Mouse (Mus musculus) spleen, postnatal 4 days (tissue): Measurements from ENCODE around the gene Gm8653.
"Not testable (repeated sequence)": the region's sequence is repeated elsewhere in the genome, so short reads cannot be mapped to it uniquely, and the experiment has no call there.

Experiments used
- DNase-seq, 2 experiments: peaks; one replicate each; pipeline ENCODE4 v3.0.0; 2022; ENCODE audit warnings: low spot score in 2 of 2

Gm8653 gene

GRCm38 (mm10) chr7:22201164-22201563 is at the start of gene Gm8653:
TSS of gene Gm8653 (minus strand) at chr7:22201264.
- DNase-seq, result not testable (repeated sequence)

GRCm38 (mm10) chr7:22229384-22229783 is 28.3 kb upstream of the Gm8653 start, which contains the start of gene Gm8453:
TSS of gene Gm8453 (minus strand) at chr7:22229484.
- DNase-seq, result not testable (repeated sequence)

- not testable (repeated sequence) for DNase-seq
Measured at GRCm38 (mm10) chr7:22189077-22189476, 12.0 kb downstream of the Gm8653 start, which contains the start of gene Vmn1r143. TSS of gene Vmn1r143 (plus strand) at chr7:22189377.

GRCm38 (mm10) chr7:22163935-22164334 is 37.1 kb downstream of the Gm8653 start, which contains the start of gene Vmn1r142:
TSS of gene Vmn1r142 (minus strand) at chr7:22164035.
- not testable (repeated sequence) for DNase-seq
